Mouse (Mus musculus) testis, adult 2 months (tissue): Measurements from ENCODE around the gene Pld5. TPM values are rescaled to one million over a fixed set of nuclear protein-coding genes. Genes with fewer than 3 reads are reported as not detected.

Experiments
- H3K27ac ChIP-seq: fragments of 200-500 bp; 2 replicates; pipeline ENCODE4 v1.5.1; 2012; ENCODE audit warnings: low read depth, low read length; ENCODE audit not compliant: control insufficient read depth, insufficient read depth
- H3K27me3 ChIP-seq: fragments of 200-500 bp; 2 replicates; pipeline ENCODE4 v1.6.1; 2012; ENCODE audit warnings: mild to moderate bottlenecking, low read length, moderate library complexity; ENCODE audit not compliant: control insufficient read depth, insufficient read depth
- H3K36me3 ChIP-seq: fragments of 200-500 bp; 2 replicates; pipeline ENCODE4 v1.6.1; 2012; ENCODE audit warnings: mild to moderate bottlenecking, low read length; ENCODE audit not compliant: control insufficient read depth, insufficient read depth
- H3K4me1 ChIP-seq: fragments of 200-500 bp; 2 replicates; pipeline ENCODE4 v1.6.1; 2012; ENCODE audit warnings: low read length; ENCODE audit not compliant: control insufficient read depth, insufficient read depth
- H3K4me3 ChIP-seq: fragments of 200-500 bp; 2 replicates; pipeline ENCODE4 v1.5.1; 2012; ENCODE audit warnings: low read depth, mild to moderate bottlenecking, low read length, moderate library complexity, mixed read lengths; ENCODE audit not compliant: control insufficient read depth
- CTCF ChIP-seq: fragments of 200-500 bp; IDR thresholded peaks from 2 replicates; pipeline ENCODE4 v1.5.1; 2012; ENCODE audit warnings: low read depth, mild to moderate bottlenecking, inconsistent platforms, low read length, moderate library complexity; ENCODE audit not compliant: control insufficient read depth, insufficient read depth, insufficient replicate concordance
- POLR2A ChIP-seq: fragments of 200-500 bp; IDR thresholded peaks from 2 replicates; pipeline ENCODE4 v1.6.1; 2012; ENCODE audit warnings: low read depth, mild to moderate bottlenecking, inconsistent platforms, low read length, moderate library complexity; ENCODE audit not compliant: control insufficient read depth
- polyA plus RNA-seq: library from polyadenylated mRNA; depleted of rRNA; stranded (reverse); fragments of >200 nt; gene quantifications from 2 replicates; pipeline ENCODE4 v1.2.3, GENCODE M21; 2012

Gene Pld5
- polyA plus RNA-seq, 1 experiment: not detected

- H3K27me3 ChIP-seq: no peaks in the 10 kb centered on the region
- H3K4me3 ChIP-seq: no peak overlapping the region
- no peak overlapping the region for H3K27ac ChIP-seq
- no peaks in the 10 kb centered on the region for H3K36me3 ChIP-seq
- TF ChIP-seq POLR2A (no peak), CTCF (no peak)
- H3K4me1 ChIP-seq: no peaks in the 10 kb centered on the region
These were observed 228.7 kb downstream of the Pld5 start for GRCm38 (mm10) chr1:176046375-176046774.

GRCm38 (mm10) chr1:176043056-176043455 is 232.1 kb downstream of the Pld5 start:
- H3K4me3 ChIP-seq: no peak overlapping the region
- no peak overlapping the region for H3K27ac ChIP-seq
- H3K36me3 ChIP-seq: no peaks in the 10 kb centered on the region
- no peaks in the 10 kb centered on the region for H3K4me1 ChIP-seq
- TF ChIP-seq CTCF (no peak), POLR2A (no peak)
- H3K27me3 ChIP-seq: no peaks in the 10 kb centered on the region

- Histone ChIP-seq H3K27ac (no peak overlapping the region), H3K4me1 (no peaks in the 10 kb centered on the region), H3K36me3 (no peaks in the 10 kb centered on the region), H3K27me3 (no peaks in the 10 kb centered on the region), H3K4me3 (no peak overlapping the region)
- TF ChIP-seq CTCF: no peak
- no peak for TF ChIP-seq POLR2A
These were observed 235.2 kb downstream of the Pld5 start for GRCm38 (mm10) chr1:176039923-176040322.

GRCm38 (mm10) chr1:176036028-176036427 is 239.1 kb downstream of the Pld5 start:
- no peak overlapping the region for H3K4me3 ChIP-seq
- H3K27me3 ChIP-seq: no peaks in the 10 kb centered on the region
- H3K27ac ChIP-seq: no peak overlapping the region

GRCm38 (mm10) chr1:176034699-176035098 is 240.4 kb downstream of the Pld5 start:
- H3K4me3 ChIP-seq: no peak overlapping the region
- no peaks in the 10 kb centered on the region for H3K4me1 ChIP-seq
- H3K36me3 ChIP-seq: no peaks in the 10 kb centered on the region

More at GRCm38 (mm10) chr1:176036028-176036427, 239.1 kb downstream of the Pld5 start:
- Histone ChIP-seq H3K4me1 (no peaks in the 10 kb centered on the region), H3K36me3 (no peaks in the 10 kb centered on the region)
- no peak for TF ChIP-seq POLR2A
- no peak for TF ChIP-seq CTCF

GRCm38 (mm10) chr1:176033698-176034097 is 241.4 kb downstream of the Pld5 start:
- Histone ChIP-seq H3K27me3 (no peaks in the 10 kb centered on the region), H3K4me1 (no peaks in the 10 kb centered on the region), H3K27ac (no peak overlapping the region), H3K4me3 (no peak overlapping the region), H3K36me3 (no peaks in the 10 kb centered on the region)
- TF ChIP-seq POLR2A: no peak
- TF ChIP-seq CTCF: no peak

More at GRCm38 (mm10) chr1:176034699-176035098, 240.4 kb downstream of the Pld5 start:
- no peak for TF ChIP-seq CTCF
- TF ChIP-seq POLR2A: no peak
- H3K27me3 ChIP-seq: no peaks in the 10 kb centered on the region
- H3K27ac ChIP-seq: no peak overlapping the region

- H3K27ac ChIP-seq: no peak overlapping the region
- no peak overlapping the region for H3K4me3 ChIP-seq
- no peaks in the 10 kb centered on the region for H3K36me3 ChIP-seq
- TF ChIP-seq CTCF: no peak
- no peak for TF ChIP-seq POLR2A
- no peaks in the 10 kb centered on the region for H3K4me1 ChIP-seq
- H3K27me3 ChIP-seq: no peaks in the 10 kb centered on the region
These were observed 246.0 kb downstream of the Pld5 start for GRCm38 (mm10) chr1:176029063-176029462.

GRCm38 (mm10) chr1:176028397-176028796 is 246.7 kb downstream of the Pld5 start:
- no peaks in the 10 kb centered on the region for H3K36me3 ChIP-seq
- no peaks in the 10 kb centered on the region for H3K4me1 ChIP-seq
- TF ChIP-seq POLR2A (no peak), CTCF (no peak)
- no peak overlapping the region for H3K4me3 ChIP-seq
- no peak overlapping the region for H3K27ac ChIP-seq
- H3K27me3 ChIP-seq: no peaks in the 10 kb centered on the region
